Mouse (Mus musculus) MEL (cell line): Measurements from ENCODE around the gene Snd1. TPM values are rescaled to one million over a fixed set of nuclear protein-coding genes. Genes with fewer than 3 reads are reported as not detected.

Experiments used
- DNase-seq: peaks from one replicate; pipeline ENCODE4 v3.0.0; 2011; ENCODE audit warnings: low read depth, low spot score
- H3K27ac ChIP-seq: 2 replicates; pipeline ENCODE4 v1.5.1; 2012; ENCODE audit warnings: low read depth, mild to moderate bottlenecking, control low read depth, low read length, moderate library complexity; ENCODE audit not compliant: control insufficient read depth
- H3K27me3 ChIP-seq, 2 experiments: fragments of 150-350 bp in 1 of 2; sonication (generic) in 1 of 2; 2 replicates each; pipeline ENCODE4 v1.6.1; 2012; ENCODE audit warnings: low read length in 2 of 2, mild to moderate bottlenecking in 2 of 2, improper control_type of control experiment in 1 of 2, moderate library complexity in 1 of 2; ENCODE audit not compliant: insufficient read depth in 2 of 2, control insufficient read depth in 1 of 2
- H3K36me3 ChIP-seq, 2 experiments: 2 replicates each; pipeline ENCODE4 v1.6.1; 2012 to 2014; ENCODE audit warnings: low read length in 2 of 2, improper control_type of control experiment in 1 of 2, inconsistent platforms in 1 of 2, mild to moderate bottlenecking in 1 of 2; ENCODE audit not compliant: insufficient read depth in 2 of 2, control insufficient read depth in 1 of 2
- H3K4me1 ChIP-seq, 2 experiments: fragments of 150-350 bp in 1 of 2; sonication (generic) in 1 of 2; 2 replicates each; pipeline ENCODE4 v1.6.1; 2012; ENCODE audit warnings: low read length in 2 of 2, improper control_type of control experiment in 1 of 2, mild to moderate bottlenecking in 1 of 2; ENCODE audit not compliant: insufficient read depth in 2 of 2, control insufficient read depth in 1 of 2
- H3K4me3 ChIP-seq, 2 experiments: fragments of 150-350 bp in 1 of 2; sonication (generic) in 1 of 2; 2 replicates each; pipeline ENCODE4 v1.5.1; 2012; ENCODE audit warnings: low read depth in 2 of 2, low read length in 2 of 2, mild to moderate bottlenecking in 2 of 2, moderate library complexity in 2 of 2, control low read depth in 1 of 2, improper control_type of control experiment in 1 of 2; ENCODE audit not compliant: control insufficient read depth in 1 of 2, insufficient read depth in 1 of 2
- H3K79me2 ChIP-seq: 2 replicates; pipeline ENCODE4 v1.6.1; 2012; ENCODE audit warnings: mild to moderate bottlenecking, low read length, moderate library complexity; ENCODE audit not compliant: control insufficient read depth, poor library complexity, insufficient read depth
- H3K9ac ChIP-seq: 2 replicates; pipeline ENCODE4 v1.6.1; 2012; ENCODE audit warnings: low read depth, mild to moderate bottlenecking, control low read depth, low read length, moderate library complexity; ENCODE audit not compliant: control insufficient read depth, poor library complexity, severe bottlenecking
- H3K9me3 ChIP-seq: fragments of 150-350 bp; sonication (generic); replicated peaks from 2 replicates; pipeline ENCODE4 v1.6.1; 2012; ENCODE audit warnings: mild to moderate bottlenecking, low read length, improper control_type of control experiment, moderate library complexity; ENCODE audit not compliant: insufficient read depth
- BHLHE40 ChIP-seq: IDR thresholded peaks from 2 replicates; pipeline ENCODE4 v1.6.1; 2012; ENCODE audit warnings: low read depth, mild to moderate bottlenecking, inconsistent platforms, low read length, improper control_type of control experiment, borderline replicate concordance
- GABPA ChIP-seq: IDR thresholded peaks from 2 replicates; pipeline ENCODE4 v1.6.1; 2012; ENCODE audit warnings: low read depth, mild to moderate bottlenecking, inconsistent platforms, low read length, improper control_type of control experiment, moderate library complexity
- HCFC1 ChIP-seq: IDR thresholded peaks from 2 replicates; pipeline ENCODE4 v1.6.1; 2012; ENCODE audit warnings: low read depth, mild to moderate bottlenecking, inconsistent platforms, low read length, improper control_type of control experiment, moderate library complexity
- MAFK ChIP-seq: IDR thresholded peaks from 2 replicates; pipeline ENCODE4 v1.6.1; 2011; ENCODE audit warnings: low read depth, mild to moderate bottlenecking, low read length, improper control_type of control experiment, borderline replicate concordance
- MXI1 ChIP-seq: IDR thresholded peaks from 2 replicates; pipeline ENCODE4 v1.6.1; 2011; ENCODE audit warnings: mild to moderate bottlenecking, low read depth, low read length, improper control_type of control experiment
- MYC ChIP-seq: IDR thresholded peaks from 2 replicates; pipeline ENCODE4 v1.6.1; 2011; ENCODE audit warnings: low read depth, mild to moderate bottlenecking, low read length, improper control_type of control experiment, moderate library complexity
- NELFE ChIP-seq: IDR thresholded peaks from 2 replicates; pipeline ENCODE4 v1.6.1; 2011; ENCODE audit warnings: low read depth, low read length, improper control_type of control experiment
- POLR2AphosphoS2 ChIP-seq: IDR thresholded peaks from 2 replicates; pipeline ENCODE4 v1.6.1; 2011; ENCODE audit warnings: low read length, improper control_type of control experiment
- RCOR1 ChIP-seq: IDR thresholded peaks from 2 replicates; pipeline ENCODE4 v1.6.1; 2012; ENCODE audit warnings: low read depth, mild to moderate bottlenecking, inconsistent platforms, low read length, improper control_type of control experiment
- TAL1 ChIP-seq: IDR thresholded peaks from 2 replicates; pipeline ENCODE4 v1.6.1; 2012; ENCODE audit warnings: mild to moderate bottlenecking, inconsistent platforms, low read length, moderate library complexity, mixed read lengths
- TBP ChIP-seq: IDR thresholded peaks from 2 replicates; pipeline ENCODE4 v1.8.0; 2011; ENCODE audit warnings: low read depth, low read length, improper control_type of control experiment
- TCF12 ChIP-seq: IDR thresholded peaks from 2 replicates; pipeline ENCODE4 v1.6.1; 2014; ENCODE audit warnings: low read depth, mild to moderate bottlenecking, inconsistent platforms, low read length, improper control_type of control experiment, moderate library complexity
- UBTF ChIP-seq: IDR thresholded peaks from 2 replicates; pipeline ENCODE4 v1.6.1; 2012; ENCODE audit warnings: low read depth, mild to moderate bottlenecking, inconsistent platforms, low read length, improper control_type of control experiment, moderate library complexity, borderline replicate concordance; ENCODE audit not compliant: insufficient read depth
- USF1 ChIP-seq: IDR thresholded peaks from 2 replicates; pipeline ENCODE4 v1.6.1; 2014; ENCODE audit warnings: low read depth, mild to moderate bottlenecking, inconsistent platforms, low read length, improper control_type of control experiment, moderate library complexity
- USF2 ChIP-seq, 2 experiments: IDR thresholded peaks; 2 replicates each; pipeline ENCODE4 v1.6.1; 2011 to 2012; ENCODE audit warnings: improper control_type of control experiment in 2 of 2, low read length in 2 of 2, borderline replicate concordance in 1 of 2, inconsistent platforms in 1 of 2, low read depth in 1 of 2, mild to moderate bottlenecking in 1 of 2; ENCODE audit not compliant: insufficient read depth in 1 of 2
- ZMIZ1 ChIP-seq: IDR thresholded peaks from 2 replicates; pipeline ENCODE4 v1.6.1; 2012; ENCODE audit warnings: low read depth, mild to moderate bottlenecking, inconsistent platforms, low read length, improper control_type of control experiment, moderate library complexity
- polyA plus RNA-seq, 2 experiments: library from polyadenylated mRNA; stranded (reverse) in 1 of 2; unstranded in 1 of 2; fragments of >175 nt in 1 of 2; fragments of >200 nt in 1 of 2; gene quantifications; 2 replicates each; pipeline versions ENCODE4 v1.2.1 to v1.2.4; 2012; ENCODE audit warnings: low replicate concordance in 2 of 2, low read depth in 1 of 2; ENCODE audit not compliant: insufficient read length in 2 of 2, insufficient read depth in 1 of 2, missing spikeins in 1 of 2
- total RNA-seq: library from RNA; depleted of rRNA; stranded (reverse); fragments of 300-350 nt; gene quantifications from 2 replicates; pipeline ENCODE4 v1.2.3, GENCODE M21; 2012

Snd1 gene
- total and polyA plus RNA-seq, 3 experiments, result 192 to 280 TPM; not detected in 1

- TF ChIP-seq USF1 (no peak), MXI1 (peak; percentile 84), ZMIZ1 (no peak), HCFC1 (no peak)
These were observed 101.7 kb downstream of the Snd1 start (continued) for GRCm38 (mm10) chr6:28576356-28577264.

- H3K36me3 ChIP-seq, result peaks cover under 1 to 20% of the 10 kb centered on the region in 2 experiments
- TF ChIP-seq NELFE, result no peak
- TF ChIP-seq BHLHE40, result no peak
- no peak for TF ChIP-seq TBP
- TF ChIP-seq UBTF, result no peak
- no peak for TF ChIP-seq TCF12
- TF ChIP-seq, all 39 proteins: peak for 0
- Histone ChIP-seq H3K9me3 (no peaks in the 10 kb centered on the region), H3K27ac (no peak overlapping the region), H3K79me2 (peaks cover 3% of the 10 kb centered on the region; the same call in 1 of the 2 replicates), H3K27me3 (no peaks in the 10 kb centered on the region), H3K4me1 (no peaks in the 10 kb centered on the region; a peak in 1 of 4 replicates), H3K9ac (no peak overlapping the region), H3K4me3 (no peak overlapping the region)
- DNase-seq, result no peak
These were observed 107.9 kb downstream of the Snd1 start for GRCm38 (mm10) chr6:28582847-28583246.

GRCm38 (mm10) chr6:28583399-28583798, 108.5 kb downstream of the Snd1 start:
- no peaks in the 10 kb centered on the region for H3K9me3 ChIP-seq
- H3K36me3 ChIP-seq, result peaks cover 0 to 21% of the 10 kb centered on the region in 2 experiments; a peak in 2 of 4 replicates
- H3K9ac ChIP-seq, result no peak overlapping the region
- TF ChIP-seq HCFC1 (no peak), MAFK (no peak), POLR2AphosphoS2 (no peak), MXI1 (no peak), MYC (no peak), TAL1 (no peak), USF1 (no peak), RCOR1 (no peak), USF2 (IDR thresholded peaks at IDR 0.05; ENCODE audit: borderline replicate concordance in 1 of 2, insufficient read depth in 1 of 2, low read depth in 1 of 2, low read length in 2 of 2) (no peak), GABPA (no peak), NELFE (no peak)
- no peaks in the 10 kb centered on the region for H3K27me3 ChIP-seq
- no peaks in the 10 kb centered on the region; a peak in 1 of 4 replicates for H3K4me1 ChIP-seq
- no peak overlapping the region for H3K4me3 ChIP-seq
- peaks cover 2% of the 10 kb centered on the region; the same call in 1 of the 2 replicates for H3K79me2 ChIP-seq
- DNase-seq, result no peak
- no peak overlapping the region for H3K27ac ChIP-seq
